Mouse (Mus musculus) thymus, adult 2 months (tissue): ENCODE results near the gene Asb4. TPM values are rescaled to one million over a fixed set of nuclear protein-coding genes. Genes with fewer than 3 reads are reported as not detected.

Experiments
- DNase-seq: peaks from one replicate; pipeline ENCODE4 v3.0.0; 2021
- H3K27ac ChIP-seq: fragments of 200-500 bp; 2 replicates; pipeline ENCODE4 v1.5.1; 2012; ENCODE audit warnings: low read length, control low read depth; ENCODE audit not compliant: control insufficient read depth, insufficient read depth
- H3K27me3 ChIP-seq: fragments of 200-500 bp; 2 replicates; pipeline ENCODE4 v1.6.1; 2012; ENCODE audit warnings: mild to moderate bottlenecking, low read length, moderate library complexity, mixed read lengths; ENCODE audit not compliant: control insufficient read depth, insufficient read depth
- H3K36me3 ChIP-seq: fragments of 200-500 bp; 2 replicates; pipeline ENCODE4 v1.6.1; 2012; ENCODE audit warnings: mild to moderate bottlenecking, low read length, moderate library complexity; ENCODE audit not compliant: control insufficient read depth, insufficient read depth
- H3K4me1 ChIP-seq: fragments of 200-500 bp; replicated peaks from 2 replicates; pipeline ENCODE4 v1.6.1; 2012; ENCODE audit warnings: low read length; ENCODE audit not compliant: control insufficient read depth, insufficient read depth
- H3K4me3 ChIP-seq: fragments of 200-500 bp; 2 replicates; pipeline ENCODE4 v1.5.1; 2012; ENCODE audit warnings: mild to moderate bottlenecking, low read length, control low read depth, moderate library complexity; ENCODE audit not compliant: control insufficient read depth, insufficient read depth
- CTCF ChIP-seq: fragments of 200-500 bp; IDR thresholded peaks from 2 replicates; pipeline ENCODE4 v1.5.1; 2012; ENCODE audit warnings: mild to moderate bottlenecking, control low read depth, low read length, moderate library complexity, borderline replicate concordance; ENCODE audit not compliant: control insufficient read depth, poor library complexity, insufficient read depth; ENCODE audit errors: extremely low read depth
- POLR2A ChIP-seq: fragments of 200-500 bp; IDR thresholded peaks from 2 replicates; pipeline ENCODE4 v1.6.1; 2012; ENCODE audit warnings: mild to moderate bottlenecking, low read length, control low read depth, moderate library complexity; ENCODE audit not compliant: control insufficient read depth, poor library complexity, insufficient read depth; ENCODE audit errors: extremely low read depth
- WGBS: fragments of 180-500 bp; shearing (Covaris S2); methylation state at CpG from one replicate; pipeline ENCODE4 v1.1.7; 2018; 5-methylcytosine and 5-hydroxymethylcytosine counted together
- polyA plus RNA-seq: library from polyadenylated mRNA; depleted of rRNA; stranded (reverse); fragments of >200 nt; gene quantifications from 2 replicates; pipeline ENCODE4 v1.2.3, GENCODE M21; 2012

Asb4 gene
- polyA plus RNA-seq, 1 experiment, result 0.61 TPM

DNA sequence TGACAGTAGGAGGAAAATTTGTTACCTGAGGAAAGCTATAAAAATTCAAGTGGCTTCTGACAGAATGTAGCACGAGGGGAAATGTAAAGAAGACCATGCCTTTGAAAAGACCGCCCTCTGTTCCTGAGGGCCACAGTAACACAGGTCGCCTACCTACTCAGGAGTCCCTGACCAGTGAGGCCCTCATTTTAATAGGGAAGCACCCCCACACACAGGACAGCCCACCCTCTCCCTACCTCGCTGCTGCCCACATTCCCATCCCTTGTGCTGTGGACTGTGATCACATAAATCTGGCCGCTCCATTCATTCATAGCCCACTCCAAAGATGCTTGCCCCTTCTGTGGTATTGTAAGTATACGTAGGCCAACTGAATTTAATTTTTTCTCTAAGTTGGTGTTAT is 20.8 kb downstream of the Asb4 start:
- H3K27me3 ChIP-seq, result no peaks in the 10 kb centered on the region
- TF ChIP-seq POLR2A, result no peak
- TF ChIP-seq CTCF, result no peak
- no peaks in the 10 kb centered on the region for H3K36me3 ChIP-seq
- no peak overlapping the region for H3K4me3 ChIP-seq
- 94% methylated on average over 6 of the region's 6 CpGs for WGBS
- H3K27ac ChIP-seq, result no peak overlapping the region
- DNase-seq, result no peak
- no peaks in the 10 kb centered on the region for H3K4me1 ChIP-seq

GRCm38 (mm10) chr6:5408451-5409177 is 25.4 kb downstream of the Asb4 start:
- H3K36me3 ChIP-seq, result no peaks in the 10 kb centered on the region
- H3K27ac ChIP-seq, result no peak overlapping the region
- 84% methylated on average over 8 of the region's 8 CpGs for WGBS
- no peaks in the 10 kb centered on the region for H3K27me3 ChIP-seq
- TF ChIP-seq POLR2A (no peak), CTCF (no peak)
- H3K4me1 ChIP-seq, result peaks cover 3% of the 10 kb centered on the region
- H3K4me3 ChIP-seq, result no peak overlapping the region
- no peak for DNase-seq

DNA sequence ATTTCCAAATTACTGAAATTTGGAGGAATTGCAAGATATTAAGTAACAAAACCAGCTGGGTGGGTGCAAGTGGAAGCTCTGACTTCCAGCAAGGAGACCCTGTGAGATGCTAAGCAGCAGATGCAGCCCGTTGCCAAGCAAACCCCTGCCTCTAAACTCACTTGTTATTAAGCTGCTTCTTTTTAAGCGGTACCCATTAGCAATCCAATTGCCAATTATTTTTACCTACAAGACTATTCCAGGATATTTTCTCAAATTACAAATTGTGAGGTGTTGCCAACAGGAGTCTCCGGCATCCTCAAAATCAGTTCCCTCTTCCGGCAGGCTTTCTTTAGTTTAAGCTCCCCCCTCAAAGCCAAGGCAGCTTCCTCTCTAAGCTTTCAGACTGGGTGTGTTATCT is 26.5 kb downstream of the Asb4 start:
- Histone ChIP-seq H3K4me3 (no peak overlapping the region), H3K27ac (no peak overlapping the region), H3K27me3 (no peaks in the 10 kb centered on the region), H3K36me3 (no peaks in the 10 kb centered on the region), H3K4me1 (peaks cover 3% of the 10 kb centered on the region)
- DNase-seq, result no peak
- WGBS, result 93% methylated on average over 4 of the region's 4 CpGs
- no peak for TF ChIP-seq POLR2A
- no peak for TF ChIP-seq CTCF

DNA sequence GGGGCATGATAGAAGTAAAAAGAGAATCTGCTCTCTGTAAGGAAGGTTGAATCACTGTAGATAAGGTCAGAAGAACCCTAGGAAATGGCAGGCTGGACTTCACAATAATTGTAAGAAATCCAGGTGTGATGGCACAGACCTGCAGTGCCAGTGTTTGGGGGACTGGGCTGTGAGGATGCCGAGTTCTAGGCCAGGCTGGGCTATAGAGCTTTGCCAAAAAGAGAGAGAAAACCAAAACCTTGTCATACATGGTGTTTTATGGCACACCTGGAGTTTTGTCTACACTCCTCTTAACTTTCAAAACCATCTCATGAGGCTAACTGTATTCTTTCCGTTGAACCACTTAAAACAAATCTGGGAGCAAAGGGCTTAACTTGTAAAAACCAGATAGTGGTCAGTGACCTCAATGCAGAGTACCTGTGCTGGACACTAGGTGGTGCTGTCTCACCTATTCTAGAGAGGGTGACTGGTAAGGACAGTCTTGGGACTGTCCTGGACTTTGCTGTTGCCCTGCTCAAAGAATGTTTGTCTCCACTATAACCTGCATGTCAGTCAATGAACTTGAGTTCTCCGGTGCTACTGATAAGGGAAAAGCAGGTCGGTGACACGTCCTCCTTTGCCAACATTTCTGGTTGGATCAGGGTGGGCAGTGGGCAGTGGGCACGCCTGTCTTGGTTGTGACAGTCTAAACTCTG is 27.7 kb downstream of the Asb4 start:
- no peak overlapping the region for H3K27ac ChIP-seq
- TF ChIP-seq POLR2A (no peak), CTCF (no peak)
- no peak overlapping the region for H3K4me3 ChIP-seq
- H3K36me3 ChIP-seq, result no peaks in the 10 kb centered on the region
- no peaks in the 10 kb centered on the region for H3K27me3 ChIP-seq
- peaks cover 3% of the 10 kb centered on the region for H3K4me1 ChIP-seq
- 70% methylated on average over 6 of the region's 6 CpGs for WGBS
- DNase-seq, result peak; percentile 65

GRCm38 (mm10) chr6:5413282-5413681 is 30.1 kb downstream of the Asb4 start:
- Histone ChIP-seq H3K27me3 (no peaks in the 10 kb centered on the region), H3K4me3 (0 out of 2 replicates have a peak overlapping the region, but pooled peaks have one; percentile 11), H3K4me1 (peaks cover 3% of the 10 kb centered on the region), H3K36me3 (no peaks in the 10 kb centered on the region), H3K27ac (no peak overlapping the region)
- no peak for TF ChIP-seq POLR2A
- no peak for TF ChIP-seq CTCF
- 3% methylated on average over 8 of the region's 8 CpGs for WGBS
- DNase-seq, result peak; percentile 24

GRCm38 (mm10) chr6:5421442-5421841 is 38.3 kb downstream of the Asb4 start:
- DNase-seq, result no peak
- no peaks in the 10 kb centered on the region for H3K27me3 ChIP-seq
- no peak overlapping the region for H3K4me3 ChIP-seq
- no peaks in the 10 kb centered on the region for H3K36me3 ChIP-seq
- TF ChIP-seq POLR2A (no peak), CTCF (no peak)
- 96% methylated on average over 2 of the region's 2 CpGs for WGBS
- H3K4me1 ChIP-seq, result peaks cover 17% of the 10 kb centered on the region
- no peak overlapping the region for H3K27ac ChIP-seq
